Mouse (Mus musculus) limb, embryonic 14.5 days (tissue): ENCODE measurements around the gene Serpina3m. TPM values are rescaled to one million over a fixed set of nuclear protein-coding genes. Genes with fewer than 3 reads are reported as not detected.
"Not testable (repeated sequence)": the region's sequence is repeated elsewhere in the genome, so short reads cannot be mapped to it uniquely, and the experiment has no call there.

Source experiments
- ATAC-seq: fragments of 200-750 bp; cut with Nextera tagmentation; 2 replicates; pipeline ENCODE4 v1.8.0; 2017; ENCODE audit warnings: low read depth, moderate number of reproducible peaks, moderate TSS enrichment; ENCODE audit not compliant: low FRiP score
- DNase-seq: peaks from one replicate; pipeline ENCODE4 v3.0.0-alpha.2; 2015; ENCODE audit warnings: low spot score
- H3K27ac ChIP-seq: fragments of 300-500 bp; sonication (generic); replicated peaks from 2 replicates; pipeline ENCODE4 v1.5.1; 2014; ENCODE audit warnings: low read depth, mild to moderate bottlenecking, low read length, moderate library complexity, mixed read lengths
- H3K27me3 ChIP-seq: fragments of 300-500 bp; sonication (generic); 2 replicates; pipeline ENCODE4 v1.6.1; 2014; ENCODE audit warnings: low read length, mixed read lengths; ENCODE audit not compliant: control insufficient read depth, insufficient read depth
- H3K36me3 ChIP-seq: fragments of 300-500 bp; sonication (generic); 2 replicates; pipeline ENCODE4 v1.6.1; 2014; ENCODE audit warnings: mild to moderate bottlenecking, low read length, moderate library complexity, mixed read lengths; ENCODE audit not compliant: control insufficient read depth, insufficient read depth
- H3K4me1 ChIP-seq: fragments of 300-500 bp; sonication (generic); 2 replicates; pipeline ENCODE4 v1.6.1; 2014; ENCODE audit warnings: antibody characterized with exemption, low read length, mixed read lengths; ENCODE audit not compliant: control insufficient read depth, insufficient read depth
- H3K4me2 ChIP-seq: fragments of 300-500 bp; sonication (generic); replicated peaks from 2 replicates; pipeline ENCODE4 v1.6.1; 2014; ENCODE audit warnings: low read depth, mild to moderate bottlenecking, low read length, moderate library complexity; ENCODE audit not compliant: severe bottlenecking
- H3K4me3 ChIP-seq: fragments of 300-500 bp; sonication (generic); replicated peaks from 2 replicates; pipeline ENCODE4 v1.5.1; 2014; ENCODE audit warnings: low read length
- H3K9ac ChIP-seq: fragments of 300-500 bp; sonication (generic); 2 replicates; pipeline ENCODE4 v1.6.1; 2014; ENCODE audit warnings: mild to moderate bottlenecking, low read depth, low read length, moderate library complexity; ENCODE audit not compliant: severe bottlenecking
- H3K9me3 ChIP-seq: fragments of 300-500 bp; sonication (generic); 2 replicates; pipeline ENCODE4 v1.6.1; 2016; ENCODE audit warnings: low read length; ENCODE audit not compliant: control insufficient read depth
- POLR2A ChIP-seq: fragments of 200-500 bp; IDR thresholded peaks from 2 replicates; pipeline ENCODE4 v1.8.0; 2012; ENCODE audit warnings: inconsistent platforms, mild to moderate bottlenecking, moderate library complexity, borderline replicate concordance; ENCODE audit not compliant: insufficient read depth, insufficient read length; ENCODE audit errors: extremely low read depth
- WGBS: fragments of 180-500 bp; shearing (Covaris S2); extraction: QIAGEN DNeasy Blood & Tissue Kit; methylation state at CpG from one replicate; pipeline ENCODE4 v1.1.7; 2014; 5-methylcytosine and 5-hydroxymethylcytosine counted together
- polyA plus RNA-seq, 2 experiments: library from polyadenylated mRNA; depleted of rRNA in 1 of 2; stranded (reverse) in 1 of 2; unstranded in 1 of 2; fragments of >200 nt; fragmentation: Nextera tagmentation in 1 of 2; extraction: Ambion mirVana in 1 of 2; gene quantifications; 2 replicates each; pipeline versions ENCODE4 v1.2.1 to v1.2.3; 2012 to 2014

Gene Serpina3m
- polyA plus RNA-seq (2012; rRNA removed) (not detected in 2 replicates), polyA plus RNA-seq (2014; fragmentation: Nextera tagmentation; extraction: Ambion mirVana) (not detected in 2 replicates)

DNA sequence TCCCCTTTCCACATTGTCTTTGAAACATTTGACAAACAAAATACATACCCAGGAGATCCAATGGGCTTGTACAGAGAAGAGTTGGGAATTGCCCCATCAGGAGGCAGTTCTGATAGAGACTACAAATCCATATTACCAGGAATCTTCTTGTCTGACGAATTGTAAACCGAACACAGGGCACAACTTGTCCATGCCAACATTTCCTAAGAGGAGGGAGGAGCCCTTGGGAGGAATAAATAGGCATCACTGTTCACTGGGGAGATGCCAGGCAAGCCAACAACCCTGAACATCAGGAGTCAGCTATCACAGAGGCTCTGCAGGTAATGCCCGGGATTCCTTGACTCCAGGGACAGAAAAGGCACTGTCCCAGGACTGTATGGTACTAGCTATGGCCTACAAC lies at the start of gene Serpina3m, which contains the start of gene Serpina3k:
Gene Serpina3m, plus strand, starts transcription at position 261 of the 400 bp plus-strand sequence.
Gene Serpina3k, plus strand, starts transcription at position 261 of the 400 bp plus-strand sequence.
- H3K27ac ChIP-seq, H3K27me3 ChIP-seq, H3K4me3 ChIP-seq, ATAC-seq, H3K36me3 ChIP-seq, H3K4me1 ChIP-seq, H3K9me3 ChIP-seq, H3K4me2 ChIP-seq, DNase-seq, H3K9ac ChIP-seq: not testable (repeated sequence)
- 81% methylated on average over 3 of the region's 3 CpGs for WGBS

GRCm38 (mm10) chr12:104289872-104290271 lies 48.4 kb upstream of the Serpina3m start:
- WGBS: 45% methylated on average over 4 of the region's 4 CpGs

DNA sequence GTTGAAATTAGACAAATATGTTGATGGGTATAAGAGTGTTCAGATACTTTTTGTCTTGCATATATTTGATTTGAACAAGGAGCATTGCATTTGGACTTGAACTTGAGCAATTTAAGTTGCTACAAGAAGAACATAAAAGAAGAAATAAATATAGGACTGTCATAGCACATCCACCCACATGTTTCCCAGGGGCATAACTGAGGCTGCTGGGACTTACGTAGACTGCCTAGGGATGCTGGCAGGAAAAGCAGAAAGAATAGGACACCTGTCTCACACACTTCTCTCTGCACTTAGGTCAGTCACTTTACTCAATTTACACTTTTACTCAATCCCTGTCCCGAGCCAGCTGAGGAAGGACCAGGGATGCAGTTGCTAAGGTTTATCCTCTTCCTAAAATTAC lies 44.3 kb upstream of the Serpina3m start:
- WGBS: 86% methylated on average over 2 of the region's 2 CpGs
- H3K4me1 ChIP-seq: no peaks in the 10 kb centered on the region
- no peaks in the 10 kb centered on the region for H3K9me3 ChIP-seq
- no peak overlapping the region for H3K9ac ChIP-seq
- H3K36me3 ChIP-seq: no peaks in the 10 kb centered on the region
- H3K27me3 ChIP-seq: no peaks in the 10 kb centered on the region
- no peak overlapping the region for H3K27ac ChIP-seq
- no peak overlapping the region for H3K4me2 ChIP-seq
- ATAC-seq (no peak), DNase-seq (no peak)
- TF ChIP-seq POLR2A: no peak
- no peak overlapping the region for H3K4me3 ChIP-seq

More at GRCm38 (mm10) chr12:104289872-104290271, 48.4 kb upstream of the Serpina3m start:
- Histone ChIP-seq H3K9ac (no peak overlapping the region), H3K9me3 (no peaks in the 10 kb centered on the region), H3K4me2 (no peak overlapping the region), H3K27me3 (no peaks in the 10 kb centered on the region), H3K36me3 (no peaks in the 10 kb centered on the region), H3K4me3 (no peak overlapping the region), H3K4me1 (no peaks in the 10 kb centered on the region), H3K27ac (no peak overlapping the region)
- ATAC-seq (no peak), DNase-seq (no peak)
- no peak for TF ChIP-seq POLR2A

- 87% methylated on average over 2 of the region's 2 CpGs for WGBS
These were observed 40.2 kb upstream of the Serpina3m start for GRCm38 (mm10) chr12:104298049-104298448.

DNA sequence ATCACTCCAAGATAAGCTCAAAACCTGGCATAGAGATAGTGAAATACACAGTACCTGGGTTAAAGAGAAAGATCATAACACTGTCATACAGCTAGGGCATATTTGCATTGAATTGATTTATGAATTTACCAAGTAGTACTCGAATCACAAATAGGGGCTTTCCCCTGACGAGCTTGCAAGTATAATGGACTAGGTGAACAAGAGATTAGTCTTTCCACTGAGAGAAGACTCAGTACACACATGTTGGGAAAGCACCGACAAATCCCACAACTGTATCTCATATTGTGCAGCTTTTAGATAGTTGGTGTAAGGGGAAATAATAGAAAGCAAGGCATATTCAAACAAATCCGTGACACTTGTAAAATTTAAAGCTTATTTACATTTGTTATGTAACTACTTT lies 32.3 kb upstream of the Serpina3m start:
- no peak for DNase-seq
- H3K4me3 ChIP-seq: no peak overlapping the region
- no peak for ATAC-seq
- no peak for TF ChIP-seq POLR2A
- no peaks in the 10 kb centered on the region for H3K27me3 ChIP-seq
- no peak overlapping the region for H3K9ac ChIP-seq
- H3K9me3 ChIP-seq: no peaks in the 10 kb centered on the region
- no peaks in the 10 kb centered on the region for H3K36me3 ChIP-seq
- H3K4me2 ChIP-seq: no peak overlapping the region
- no peak overlapping the region for H3K27ac ChIP-seq
- no peaks in the 10 kb centered on the region for H3K4me1 ChIP-seq
- 81% methylated on average over 4 of the region's 4 CpGs for WGBS

More at GRCm38 (mm10) chr12:104298049-104298448, 40.2 kb upstream of the Serpina3m start:
- no peaks in the 10 kb centered on the region for H3K27me3 ChIP-seq
- ATAC-seq: no peak
- H3K4me1 ChIP-seq: no peaks in the 10 kb centered on the region
- H3K36me3 ChIP-seq: no peaks in the 10 kb centered on the region
- DNase-seq: no peak
- H3K9me3 ChIP-seq: no peaks in the 10 kb centered on the region
- no peak overlapping the region for H3K4me3 ChIP-seq
- no peak overlapping the region for H3K4me2 ChIP-seq
- H3K9ac ChIP-seq: no peak overlapping the region
- no peak overlapping the region for H3K27ac ChIP-seq
- TF ChIP-seq POLR2A: no peak

DNA sequence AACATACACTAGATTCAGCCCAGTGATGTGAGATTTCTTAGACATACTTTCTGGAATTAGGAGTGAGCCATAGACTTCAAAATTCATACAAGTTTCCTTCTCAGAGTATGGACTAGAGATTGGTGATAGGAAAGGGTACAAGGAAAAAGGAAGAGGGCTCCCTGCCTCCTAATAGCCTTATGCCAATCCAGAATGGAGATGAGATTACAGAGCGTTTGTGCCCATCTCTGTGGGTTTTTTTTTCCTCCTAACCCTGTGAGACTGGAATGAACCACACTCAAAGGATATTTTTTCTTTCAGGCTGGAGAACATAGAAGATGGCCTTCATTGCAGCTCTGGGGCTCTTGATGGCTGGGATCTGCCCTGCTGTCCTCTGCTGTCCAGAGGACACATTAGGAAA lies 24.0 kb upstream of the Serpina3m start, which contains the start of gene Serpina3j:
Gene Serpina3j, plus strand, starts transcription at position 301 of the 400 bp plus-strand sequence.
- H3K4me2 ChIP-seq: no peak within 1 kb of the TSS
- H3K27me3 ChIP-seq: no peaks in the 10 kb centered on the region
- DNase-seq (no peak), ATAC-seq (no peak)
- H3K27ac ChIP-seq: no peak within 1 kb of the TSS
- 84% methylated on average over 1 of the region's 1 CpGs for WGBS
- no peak for TF ChIP-seq POLR2A
- no peaks in the 10 kb centered on the region for H3K36me3 ChIP-seq
- no peaks in the 10 kb centered on the region for H3K4me1 ChIP-seq
- no peak within 1 kb of the TSS for H3K4me3 ChIP-seq
- no peak within 1 kb of the TSS for H3K9ac ChIP-seq
- no peaks in the 10 kb centered on the region for H3K9me3 ChIP-seq
